Comparison of ENCODE assay signal across 20 mouse cellular contexts in the genomic region with DNA sequence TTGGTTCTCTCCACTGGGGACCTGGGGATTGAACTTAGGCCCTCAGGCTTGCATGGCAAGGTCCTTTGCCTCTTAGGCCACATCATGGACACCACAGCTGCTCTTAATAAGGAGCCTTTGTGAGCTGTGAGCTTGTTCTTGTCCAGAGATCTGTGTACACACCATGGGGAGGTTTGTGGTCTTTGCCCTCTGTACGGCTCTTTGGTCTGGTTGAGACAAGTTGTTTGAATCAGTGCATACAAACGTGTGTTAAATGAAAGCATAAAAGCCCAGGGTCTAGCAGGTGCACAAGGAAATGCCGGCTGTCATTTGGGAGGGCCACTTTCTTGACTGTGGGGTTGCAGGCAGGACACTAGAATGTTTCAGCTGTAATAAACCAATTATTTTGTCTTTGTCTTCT.
"Had no signal": no experiment of that assay in that cellular context is flagged by ENCODE, and none has a peak within 500 bp of the region (broad histone marks: within the 10 kb centered on the region; RNA-seq: fewer than 3 reads in every experiment).

No protein-coding gene starts in this region.

- H3K4me2 ChIP-seq: limb, embryonic 12.5 days; limb, embryonic 15.5 days; liver, embryonic 13.5 days; midbrain, embryonic 12.5 days; midbrain, embryonic 15.5 days; neural tube, embryonic 12.5 days; neural tube, embryonic 15.5 days; stomach, embryonic 15.5 days had no signal

- H3K36me3 ChIP-seq: limb, embryonic 12.5 days; limb, embryonic 15.5 days; liver, embryonic 13.5 days; midbrain, embryonic 12.5 days; midbrain, embryonic 15.5 days; neural tube, embryonic 12.5 days; stomach, embryonic 15.5 days had no signal

- H3K4me1 ChIP-seq: limb, embryonic 12.5 days; midbrain, embryonic 12.5 days; neural tube, embryonic 12.5 days had no signal

- H3K9ac ChIP-seq: limb, embryonic 12.5 days; limb, embryonic 15.5 days; liver, embryonic 13.5 days; midbrain, embryonic 12.5 days; midbrain, embryonic 15.5 days; neural tube, embryonic 12.5 days; neural tube, embryonic 15.5 days; stomach, embryonic 15.5 days had no signal

- H3K27ac ChIP-seq: kidney, postnatal 0 days; limb, embryonic 12.5 days; limb, embryonic 15.5 days; liver, embryonic 13.5 days; midbrain, embryonic 12.5 days; midbrain, embryonic 15.5 days; neural tube, embryonic 12.5 days; neural tube, embryonic 15.5 days; stomach, embryonic 15.5 days had no signal

- DNase-seq: kidney, postnatal 25 days; left cerebral cortex, postnatal 4 days; liver, embryonic 13.5 days; lung, adult 2 months; lung, postnatal 14 days; lung, postnatal 4 days; right cerebral cortex, adult 18-20 months; right cerebral cortex, postnatal 14 days; right cerebral cortex, postnatal 4 days; spleen, adult 18-20 months; thymus, adult 18-20 months; thymus, postnatal 36 days had no signal

- H3K9me3 ChIP-seq: limb, embryonic 12.5 days; limb, embryonic 15.5 days; liver, embryonic 13.5 days; midbrain, embryonic 12.5 days; midbrain, embryonic 15.5 days; neural tube, embryonic 12.5 days; neural tube, embryonic 15.5 days; stomach, embryonic 15.5 days had no signal

- H3K27me3 ChIP-seq: limb, embryonic 12.5 days; limb, embryonic 15.5 days; liver, embryonic 13.5 days; midbrain, embryonic 12.5 days; midbrain, embryonic 15.5 days; neural tube, embryonic 12.5 days; neural tube, embryonic 15.5 days; stomach, embryonic 15.5 days had no signal

- H3K4me3 ChIP-seq: limb, embryonic 12.5 days; limb, embryonic 15.5 days; liver, embryonic 13.5 days; midbrain, embryonic 12.5 days; midbrain, embryonic 15.5 days; neural tube, embryonic 12.5 days; neural tube, embryonic 15.5 days; stomach, embryonic 15.5 days had no signal

- ATAC-seq: midbrain, embryonic 15.5 days had no signal
